Mouse (Mus musculus) heart, postnatal 0 days (tissue): ENCODE data around the gene Map1lc3a.

Experiments used
- CTCF ChIP-seq: IDR thresholded peaks from 2 replicates; pipeline ENCODE4 v1.5.1; 2016; ENCODE audit warnings: antibody characterized with exemption, control low read depth, low read depth
- EP300 ChIP-seq: IDR thresholded peaks from 2 replicates; pipeline ENCODE4 v1.6.1; 2016; ENCODE audit warnings: antibody characterized with exemption, low read depth

DNA sequence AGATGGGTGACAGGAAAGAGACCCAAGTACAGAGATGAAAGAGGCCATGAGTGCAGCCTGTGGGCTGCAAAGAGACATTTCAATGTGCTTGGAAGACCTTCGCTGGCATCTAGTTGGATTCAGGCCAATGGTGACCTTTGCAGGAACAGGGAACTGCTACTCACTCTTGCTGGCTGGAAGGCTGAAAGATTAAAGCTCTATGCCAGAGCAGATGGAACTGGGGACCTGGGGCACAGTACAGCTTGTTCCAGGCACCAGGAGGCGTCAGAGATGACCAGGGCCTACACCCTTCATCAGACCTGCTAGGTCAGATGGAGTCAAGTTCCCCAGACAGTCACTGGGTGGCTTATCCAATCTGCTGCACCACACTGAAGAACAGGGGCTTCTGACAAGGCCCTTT lies 17.3 kb downstream of the Map1lc3a start:
- TF ChIP-seq CTCF: peak; percentile 41
- TF ChIP-seq EP300: peak; percentile 82
